Comparison of ENCODE assay signal across 7 mouse cellular contexts in the genomic region with DNA sequence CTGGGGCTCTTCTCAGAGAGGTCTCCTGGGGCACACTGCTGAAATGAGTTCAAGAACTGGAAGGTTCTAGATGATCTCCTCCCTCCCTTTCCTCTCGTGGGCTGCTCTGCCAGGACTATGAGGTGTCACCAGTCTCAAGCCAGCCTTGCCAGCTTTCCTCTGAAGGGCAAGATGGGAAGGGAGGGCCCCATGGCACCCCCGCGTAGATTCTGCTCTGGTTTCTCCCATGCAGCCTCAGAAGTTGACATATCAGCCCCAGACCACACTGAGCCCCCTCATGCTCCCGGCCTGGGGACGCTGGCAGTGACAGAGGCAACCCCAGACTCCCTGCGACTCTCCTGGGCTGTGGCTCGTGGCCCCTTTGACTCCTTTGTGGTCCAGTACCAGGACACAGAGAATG. TPM values are rescaled to one million over a fixed set of nuclear protein-coding genes. Genes with fewer than 3 reads are reported as not detected.
"Had no signal": no experiment of that assay in that cellular context is flagged by ENCODE, and none has a peak within 500 bp of the region (broad histone marks: within the 10 kb centered on the region; RNA-seq: fewer than 3 reads in every experiment).

No protein-coding gene starts in this region.

RNA-seq across cellular contexts. Expression of gene C4b, which starts 28.2 kb away (rescaled TPM):
- polyA plus RNA-seq: hindbrain, embryonic 10.5 days; hindbrain, embryonic 11.5 days; hindbrain, embryonic 12.5 days; hindbrain, embryonic 13.5 days; hindbrain, embryonic 14.5 days; kidney, embryonic 14.5 days had no signal

RNA-seq across cellular contexts. Expression of gene Tnxb, which starts 45.1 kb away (rescaled TPM):
- polyA plus RNA-seq: inflammation-experienced regulatory T-cells, adult 6 months had no signal
